Mouse (Mus musculus) liver, embryonic 14.5 days (tissue): ENCODE results near the gene Olfr287.

ENCODE experiments used
- CTCF ChIP-seq: IDR thresholded peaks from 2 replicates; pipeline ENCODE4 v1.5.1; 2016; ENCODE audit warnings: antibody characterized with exemption, low read depth, control low read depth
- EP300 ChIP-seq: IDR thresholded peaks from 2 replicates; pipeline ENCODE4 v1.6.1; 2016; ENCODE audit warnings: antibody characterized with exemption, low read depth

DNA sequence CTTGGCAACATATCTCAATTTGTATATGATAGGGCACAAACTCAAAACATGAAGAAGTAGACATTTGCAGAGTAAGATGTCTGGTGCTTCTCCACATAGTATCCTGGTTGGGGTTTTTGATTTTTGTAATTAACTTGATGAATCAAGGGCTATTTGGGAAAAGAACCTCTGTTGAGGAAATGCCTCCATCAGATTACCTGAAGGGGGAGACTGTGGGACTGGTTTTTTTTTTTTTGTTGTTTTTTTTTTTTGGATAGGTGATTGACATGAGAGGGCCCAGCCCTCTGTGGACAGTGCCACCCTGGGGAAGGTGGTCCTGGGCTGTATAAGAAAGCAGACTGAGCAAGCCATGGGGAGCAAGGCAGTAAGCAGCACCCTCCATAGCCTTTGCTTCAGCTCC, 1.5 kb upstream of the Olfr287 start:
- TF ChIP-seq CTCF: no peak
- TF ChIP-seq EP300: no peak
